Mouse (Mus musculus): Measurements from ENCODE around the gene Ajm1. TPM values are rescaled to one million over a fixed set of nuclear protein-coding genes. Genes with fewer than 3 reads are reported as not detected.

Ajm1 gene
- total and polyA plus RNA-seq, 2 experiments from 2014 or later: not detected

DNA sequence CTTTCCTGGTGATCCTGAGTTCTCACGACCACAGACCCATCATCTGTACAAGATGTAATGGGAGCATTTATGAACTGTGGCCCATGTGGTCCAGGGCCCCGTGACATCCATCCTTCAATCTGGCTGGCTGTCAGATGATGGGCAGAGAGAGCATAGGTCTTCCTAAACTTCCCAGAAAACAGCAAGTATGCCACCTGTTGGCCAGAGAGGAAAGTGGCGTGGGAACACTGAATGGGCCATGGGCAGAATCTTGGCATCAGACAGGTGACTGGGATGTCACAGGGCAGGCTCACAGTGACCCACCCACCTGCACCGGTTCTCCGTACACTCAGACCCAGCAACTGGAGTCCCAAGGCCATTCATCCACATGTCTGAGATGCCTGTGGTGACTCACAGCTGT, 30.4 kb downstream of the Ajm1 start:
- H3K36me3 ChIP-seq (replicated peaks; ENCODE audit: control insufficient read depth, insufficient read depth, low read length): no peaks in the 10 kb centered on the region
- WGBS: 30% methylated on average over 5 of the region's 5 CpGs

DNA sequence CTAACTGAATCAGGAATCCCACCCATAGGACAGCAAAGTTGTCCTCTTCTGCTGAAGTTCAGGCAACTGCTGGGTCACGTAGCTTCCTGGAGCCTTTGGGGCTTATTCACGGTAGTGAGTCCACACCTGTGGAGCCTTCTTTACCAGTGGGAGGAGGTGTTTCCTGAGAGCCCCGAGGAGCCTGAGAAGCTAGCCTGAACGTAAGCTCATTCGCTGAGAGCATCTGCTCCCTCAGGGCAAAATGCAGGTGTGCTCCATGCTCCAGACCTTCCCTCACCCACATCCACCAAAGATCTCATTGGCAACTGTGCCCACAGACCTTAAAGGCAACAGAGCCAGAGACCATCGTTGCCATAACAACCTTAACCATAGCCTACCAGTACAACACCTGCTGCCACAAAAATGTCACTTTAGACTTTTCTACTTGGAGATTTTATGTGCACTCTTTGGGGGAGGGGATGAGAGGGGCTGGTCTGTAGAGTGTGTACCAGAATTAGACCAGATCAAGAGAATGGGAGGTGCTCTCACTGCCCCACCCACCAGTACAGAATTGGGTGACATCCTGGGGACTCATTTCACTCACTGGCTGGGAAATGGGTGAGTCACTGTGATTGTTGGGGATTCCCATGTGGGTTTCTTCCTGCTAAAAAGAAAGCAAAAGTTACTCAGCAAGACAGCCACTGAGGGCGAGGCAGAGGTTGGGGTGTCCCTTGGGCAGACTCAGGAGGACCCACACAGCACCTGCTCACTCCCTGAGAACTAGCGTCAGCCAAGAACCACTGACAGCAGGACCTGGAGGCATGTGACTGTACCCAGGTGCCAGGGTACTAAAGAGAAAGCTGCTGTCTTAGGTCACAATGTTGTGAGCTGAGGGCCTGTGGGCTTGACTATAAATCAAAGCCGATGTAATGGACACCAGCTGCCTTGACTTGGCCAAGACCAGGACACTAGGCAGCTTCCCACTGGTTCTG, 32.3 kb downstream of the Ajm1 start:
- H3K9ac ChIP-seq (replicated peaks; ENCODE audit: low read depth, low read length): no peak overlapping the region
- H3K4me3 ChIP-seq (ENCODE audit: low read depth, low read length): no peak overlapping the region
- no peak for TF ChIP-seq CTCF (IDR thresholded peaks at IDR 0.05; ENCODE audit: low read depth)
- TF ChIP-seq EP300 (IDR thresholded peaks at IDR 0.05; ENCODE audit: low read depth): no peak
- no peak overlapping the region for H3K27ac ChIP-seq (ENCODE audit: low read depth)
- ATAC-seq (ENCODE audit: insufficient read depth, low read depth) (no peak), DNase-seq (ENCODE audit: low spot score) (no peak)
- no peaks in the 10 kb centered on the region for H3K9me3 ChIP-seq (replicated peaks; ENCODE audit: control insufficient read depth, low read length)
- 56% methylated on average over 9 of the region's 9 CpGs for WGBS
- no peak overlapping the region for H3K4me2 ChIP-seq (ENCODE audit: low read depth, low read length)
- peaks cover 10% of the 10 kb centered on the region for H3K4me1 ChIP-seq (ENCODE audit: control insufficient read depth, insufficient read depth)
- no peaks in the 10 kb centered on the region for H3K36me3 ChIP-seq (replicated peaks; ENCODE audit: control insufficient read depth, insufficient read depth, low read length)
- no peaks in the 10 kb centered on the region for H3K27me3 ChIP-seq (ENCODE audit: control insufficient read depth, insufficient read depth, low read length)

More for the DNA sequence above, 30.4 kb downstream of the Ajm1 start:
- Histone ChIP-seq H3K4me1 (ENCODE audit: control insufficient read depth, insufficient read depth) (peaks cover under 1% of the 10 kb centered on the region), H3K4me2 (ENCODE audit: low read depth, low read length) (no peak overlapping the region), H3K4me3 (ENCODE audit: low read depth, low read length) (no peak overlapping the region), H3K9me3 (replicated peaks; ENCODE audit: control insufficient read depth, low read length) (no peaks in the 10 kb centered on the region), H3K9ac (replicated peaks; ENCODE audit: low read depth, low read length) (no peak overlapping the region), H3K27ac (ENCODE audit: low read depth) (no peak overlapping the region), H3K27me3 (ENCODE audit: control insufficient read depth, insufficient read depth, low read length) (no peaks in the 10 kb centered on the region)
- ATAC-seq (ENCODE audit: insufficient read depth, low read depth) (no peak), DNase-seq (ENCODE audit: low spot score) (peak; percentile 42)
- TF ChIP-seq CTCF (IDR thresholded peaks at IDR 0.05; ENCODE audit: low read depth) (peak; percentile 75), EP300 (IDR thresholded peaks at IDR 0.05; ENCODE audit: low read depth) (no peak)

DNA sequence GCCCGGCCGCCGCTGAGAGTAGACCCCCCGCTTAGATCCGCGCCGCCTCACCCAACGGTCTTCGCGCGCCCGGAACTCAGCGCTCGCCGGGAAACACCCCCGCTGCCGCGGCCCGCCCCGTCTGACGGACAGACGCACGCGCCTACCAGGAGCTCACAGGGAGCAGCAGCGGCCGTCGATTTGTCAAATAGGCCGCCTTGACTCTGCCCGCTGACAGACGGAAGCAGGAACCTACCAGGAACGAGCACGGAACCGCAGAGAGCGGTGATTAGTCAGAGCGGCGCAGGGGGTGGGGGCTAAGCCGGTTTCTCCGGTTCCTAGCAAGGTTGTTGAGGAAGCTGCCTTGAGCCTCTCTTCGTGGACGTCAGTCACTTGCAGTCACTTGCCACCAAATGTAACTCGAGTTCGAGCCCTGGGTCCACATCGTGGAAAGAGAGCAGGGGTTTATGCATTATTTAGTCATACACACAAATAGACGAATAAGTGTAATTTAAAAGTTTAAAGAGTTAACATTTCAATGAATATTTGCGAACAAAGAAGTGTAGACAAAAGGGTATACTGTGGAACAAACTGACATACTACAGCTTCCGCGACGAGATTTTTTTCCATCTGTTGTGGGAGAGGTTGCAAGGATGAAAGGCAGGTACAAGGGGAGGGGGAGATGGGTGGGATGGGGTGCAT, 34.6 kb downstream of the Ajm1 start, which contains the start of gene Traf2:
Gene Traf2, minus strand, starts transcription at position 130 of the 681 bp plus-strand sequence.
- H3K9ac ChIP-seq (replicated peaks; ENCODE audit: low read depth, low read length): peak within 1 kb of the TSS; percentile 76
- no peaks in the 10 kb centered on the region for H3K27me3 ChIP-seq (ENCODE audit: control insufficient read depth, insufficient read depth, low read length)
- H3K4me1 ChIP-seq (ENCODE audit: control insufficient read depth, insufficient read depth): peaks cover 10% of the 10 kb centered on the region
- ATAC-seq (ENCODE audit: insufficient read depth, low read depth): peak; percentile 99
- WGBS: 3% methylated on average over 48 of the region's 48 CpGs
- peak; percentile 98 for DNase-seq (ENCODE audit: low spot score)
- H3K4me2 ChIP-seq (ENCODE audit: low read depth, low read length): peak within 1 kb of the TSS; percentile 77
- no peak for TF ChIP-seq EP300 (IDR thresholded peaks at IDR 0.05; ENCODE audit: low read depth)
- no peak for TF ChIP-seq CTCF (IDR thresholded peaks at IDR 0.05; ENCODE audit: low read depth)
- 0 out of 2 replicates have a peak, but pooled peaks cover 3% of the 10 kb centered on the region for H3K36me3 ChIP-seq (replicated peaks; ENCODE audit: control insufficient read depth, insufficient read depth, low read length)
- H3K27ac ChIP-seq (ENCODE audit: low read depth): peak within 1 kb of the TSS; percentile 77
- no peaks in the 10 kb centered on the region for H3K9me3 ChIP-seq (replicated peaks; ENCODE audit: control insufficient read depth, low read length)
- peak within 1 kb of the TSS; percentile 77 for H3K4me3 ChIP-seq (ENCODE audit: low read depth, low read length)

DNA sequence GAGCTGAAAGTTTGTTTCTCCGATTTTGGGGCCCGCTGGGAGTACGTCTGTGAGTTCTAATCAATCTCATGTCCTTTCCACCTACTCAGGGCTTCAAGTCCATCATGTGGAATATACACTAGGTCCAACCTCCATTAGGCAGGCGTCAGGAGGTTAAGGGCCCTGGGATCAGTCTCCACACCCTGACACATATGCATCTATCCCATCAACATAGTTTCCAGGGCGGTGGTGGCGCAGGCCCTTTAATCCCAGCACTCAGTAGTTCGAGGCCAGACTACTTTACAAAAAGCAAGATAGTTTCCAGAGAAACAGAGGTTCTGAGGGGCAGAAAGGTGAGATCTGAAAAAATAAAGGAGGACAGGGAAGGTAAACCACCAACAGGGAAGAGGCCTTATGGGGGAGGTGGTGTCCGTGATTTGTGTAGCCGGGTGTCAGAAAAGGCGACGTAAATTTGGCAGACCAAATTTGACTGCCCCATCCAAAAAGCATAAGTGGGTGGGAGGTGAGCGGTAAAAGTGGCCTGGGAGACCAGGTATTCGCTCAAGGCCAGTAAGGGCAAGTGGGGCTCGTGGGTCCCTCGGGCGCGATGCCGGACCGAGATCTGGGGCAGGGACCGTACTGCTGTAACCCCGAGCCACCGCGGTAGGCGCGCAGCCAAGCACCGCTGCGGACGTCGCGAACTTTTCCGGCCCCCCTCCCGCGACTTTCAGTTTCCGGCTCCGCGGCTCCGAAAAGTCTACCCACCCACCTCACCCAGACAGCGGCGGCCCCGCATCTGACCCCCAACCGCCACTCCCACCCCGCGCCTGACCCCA, 35.4 kb downstream of the Ajm1 start:
- WGBS: 5% methylated on average over 37 of the region's 43 CpGs
- Histone ChIP-seq H3K9ac (replicated peaks; ENCODE audit: low read depth, low read length) (peak overlapping the region; percentile 76), H3K27me3 (ENCODE audit: control insufficient read depth, insufficient read depth, low read length) (no peaks in the 10 kb centered on the region), H3K36me3 (replicated peaks; ENCODE audit: control insufficient read depth, insufficient read depth, low read length) (0 out of 2 replicates have a peak, but pooled peaks cover 3% of the 10 kb centered on the region), H3K4me3 (ENCODE audit: low read depth, low read length) (peak overlapping the region; percentile 77), H3K27ac (ENCODE audit: low read depth) (peak overlapping the region; percentile 77), H3K9me3 (replicated peaks; ENCODE audit: control insufficient read depth, low read length) (no peaks in the 10 kb centered on the region), H3K4me2 (ENCODE audit: low read depth, low read length) (peak overlapping the region; percentile 77), H3K4me1 (ENCODE audit: control insufficient read depth, insufficient read depth) (peaks cover 10% of the 10 kb centered on the region)
- TF ChIP-seq CTCF (IDR thresholded peaks at IDR 0.05; ENCODE audit: low read depth) (no peak), EP300 (IDR thresholded peaks at IDR 0.05; ENCODE audit: low read depth) (no peak)
- DNase-seq (ENCODE audit: low spot score) (peak; percentile 50), ATAC-seq (ENCODE audit: insufficient read depth, low read depth) (peak; percentile 73)
